Mouse (Mus musculus) right cerebral cortex, postnatal 25 days (tissue): ENCODE data around the gene Mag.
A peak's percentile ranks its signal among the peaks of the same experiment; 100 is the strongest.

Source experiments
- DNase-seq: peaks from one replicate; pipeline ENCODE4 v3.0.0; 2022

Gene Mag

DNA sequence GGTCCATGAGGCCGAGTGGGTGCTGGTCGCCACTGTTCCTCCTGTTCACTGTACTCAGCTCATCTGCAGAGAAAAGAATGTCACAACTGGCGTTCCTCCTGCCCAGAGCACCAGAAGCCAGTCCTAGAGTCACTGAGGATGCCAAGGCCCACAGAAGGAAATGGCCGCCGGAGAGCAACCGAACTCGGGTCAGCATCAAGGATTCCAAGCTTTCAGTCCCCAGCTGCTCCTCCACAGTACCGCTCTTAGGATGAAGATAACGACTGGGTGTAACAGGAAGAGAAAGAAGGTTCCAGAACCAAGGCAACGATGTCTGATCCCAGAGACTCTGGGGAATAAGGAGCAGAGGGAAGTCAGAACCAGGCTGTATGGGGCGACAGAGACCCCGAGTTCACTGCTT, 53.2 kb downstream of the Mag start, which contains the start of gene Ffar1:
Ffar1 (minus strand) TSS at position 101 of the 400 bp plus-strand sequence.
- DNase-seq: no peak

DNA sequence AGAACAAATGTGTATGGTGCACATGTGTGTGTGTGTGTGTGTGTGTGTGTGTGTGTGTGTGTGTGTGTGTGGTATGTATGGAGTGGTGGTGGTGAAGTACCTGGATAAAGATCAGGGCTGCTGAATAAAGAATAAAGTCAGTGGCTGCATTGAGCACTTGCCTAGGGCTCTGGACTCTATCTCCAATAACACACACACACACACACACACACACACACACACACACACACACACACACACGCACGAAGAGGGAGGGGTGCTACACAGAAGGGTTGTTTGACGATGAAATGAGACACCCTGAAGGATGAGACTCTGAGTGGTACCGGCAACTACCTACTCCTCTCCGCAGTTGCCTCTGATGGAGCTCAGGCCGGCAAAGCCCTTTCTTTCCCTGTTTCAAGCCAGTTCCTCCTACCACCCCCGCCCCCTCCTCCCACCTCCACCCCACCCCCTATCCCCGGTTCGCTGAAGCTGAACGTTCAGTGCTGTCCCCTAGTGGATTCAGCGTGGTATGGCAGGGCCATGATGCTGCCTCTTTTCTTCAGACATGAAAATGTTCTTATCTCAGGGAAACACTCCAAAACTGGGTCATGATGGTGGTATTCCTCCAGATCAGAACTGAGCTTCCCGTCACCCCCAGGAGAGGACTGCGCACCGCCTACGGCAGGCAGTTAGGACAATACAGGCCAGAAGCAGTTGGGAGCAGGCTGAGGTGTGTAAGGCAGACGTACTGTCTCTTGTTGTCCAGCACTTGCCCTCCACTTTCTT, 54.9 kb downstream of the Mag start:
- DNase-seq: peak; percentile 34

DNA sequence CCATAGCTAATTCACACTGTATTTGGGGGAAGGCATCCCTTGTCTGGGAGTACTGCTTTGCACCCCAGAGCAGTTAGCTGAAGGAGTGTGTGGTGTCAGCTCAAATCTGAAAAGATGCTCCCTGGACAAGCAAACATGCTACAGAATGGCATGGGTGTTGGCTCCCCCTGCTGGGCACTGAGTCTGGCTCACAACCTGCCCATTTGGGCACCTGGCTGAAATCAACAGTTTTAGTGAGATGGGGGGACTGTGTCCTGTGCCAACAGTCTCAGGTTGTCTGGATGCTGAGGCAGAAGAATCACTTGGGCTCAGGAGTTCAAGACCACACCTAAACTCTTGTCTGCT, 55.4 kb downstream of the Mag start:
- peak; percentile 66 for DNase-seq

DNA sequence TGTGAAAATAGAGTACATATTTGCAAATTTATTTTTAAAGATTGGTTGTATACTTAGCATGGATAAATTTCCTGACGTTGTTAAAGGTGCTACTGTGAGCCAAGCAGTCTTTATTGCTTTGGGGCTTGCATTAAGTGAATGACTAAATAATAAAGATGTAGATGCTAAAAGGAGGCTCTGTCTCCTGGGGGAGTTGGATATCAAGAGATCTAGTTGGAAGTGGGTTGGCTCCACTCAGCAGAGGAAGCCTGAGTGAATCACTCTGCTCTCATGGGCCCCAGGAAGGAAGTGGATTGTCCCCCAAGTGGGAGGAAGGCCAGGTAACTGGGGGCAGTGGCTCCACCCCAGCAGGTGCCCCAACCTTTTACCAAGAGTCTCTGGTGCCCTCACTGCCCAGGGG, 56.9 kb downstream of the Mag start:
- no peak for DNase-seq

DNA sequence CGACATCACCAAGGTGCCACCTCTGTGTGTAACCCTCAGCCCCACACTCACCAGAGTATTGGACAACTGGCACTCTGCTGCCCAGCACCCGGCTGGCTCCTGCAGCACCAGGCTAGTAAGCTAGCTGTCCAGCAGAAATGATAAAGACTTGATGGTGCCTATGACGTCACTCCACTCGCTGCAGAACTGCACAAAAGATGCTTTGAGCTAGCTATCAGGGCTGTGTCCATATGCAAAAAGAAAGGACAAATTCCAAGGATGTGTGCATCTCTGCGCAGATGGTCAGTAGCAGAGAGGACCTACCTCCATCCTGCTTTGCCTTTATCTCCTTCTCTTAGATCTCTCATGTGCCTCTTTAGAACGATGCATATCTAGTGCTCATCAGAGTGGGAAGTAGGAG, 58.6 kb downstream of the Mag start, which contains the start of gene Ffar3:
Ffar3 (minus strand) TSS at position 101 of the 400 bp plus-strand sequence.
- DNase-seq: no peak

DNA sequence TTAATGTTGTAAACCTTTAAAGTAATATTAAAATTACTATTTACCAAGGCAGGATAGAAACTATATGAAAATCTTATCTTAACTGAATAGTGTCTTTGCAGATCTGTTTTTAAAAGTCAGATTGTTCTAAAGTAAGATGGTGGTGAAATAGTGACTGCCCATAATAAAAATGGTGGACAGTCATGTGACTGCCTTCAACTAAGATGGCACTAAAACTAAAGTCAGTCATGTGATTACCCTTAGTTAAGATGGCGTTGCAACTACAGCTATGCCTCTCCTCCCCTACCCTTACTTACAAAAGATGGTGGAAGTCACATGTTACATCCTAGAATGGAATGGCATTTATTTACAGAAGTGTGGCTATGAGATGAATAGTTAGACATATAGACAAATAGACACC, 63.3 kb downstream of the Mag start:
- no peak for DNase-seq
